Mouse (Mus musculus): Measurements from ENCODE around the gene Klc1.

Klc1 gene

DNA sequence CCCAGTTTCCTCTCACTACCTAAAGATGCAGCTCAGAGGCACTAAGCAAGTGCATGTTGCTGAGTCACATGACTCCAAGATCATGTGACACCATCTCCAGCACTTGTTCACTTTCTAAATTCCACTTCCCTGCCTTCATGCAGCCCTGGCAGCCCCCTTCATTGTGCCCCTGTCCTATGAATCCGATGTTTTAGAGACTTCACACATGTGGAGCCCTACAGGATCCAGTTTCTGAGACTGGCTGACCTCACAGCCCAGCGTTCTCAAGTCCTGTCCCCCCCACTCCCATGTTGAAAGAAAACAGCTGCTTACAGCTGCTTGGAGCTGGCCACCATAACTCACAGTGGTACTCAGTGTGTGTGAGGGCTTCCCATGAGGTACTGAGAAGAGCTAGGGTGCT is 15.2 kb upstream of the Klc1 start:
- DNase-seq (ENCODE audit: low read depth in 1 of 2, low spot score in 2 of 2) = no peak

DNA sequence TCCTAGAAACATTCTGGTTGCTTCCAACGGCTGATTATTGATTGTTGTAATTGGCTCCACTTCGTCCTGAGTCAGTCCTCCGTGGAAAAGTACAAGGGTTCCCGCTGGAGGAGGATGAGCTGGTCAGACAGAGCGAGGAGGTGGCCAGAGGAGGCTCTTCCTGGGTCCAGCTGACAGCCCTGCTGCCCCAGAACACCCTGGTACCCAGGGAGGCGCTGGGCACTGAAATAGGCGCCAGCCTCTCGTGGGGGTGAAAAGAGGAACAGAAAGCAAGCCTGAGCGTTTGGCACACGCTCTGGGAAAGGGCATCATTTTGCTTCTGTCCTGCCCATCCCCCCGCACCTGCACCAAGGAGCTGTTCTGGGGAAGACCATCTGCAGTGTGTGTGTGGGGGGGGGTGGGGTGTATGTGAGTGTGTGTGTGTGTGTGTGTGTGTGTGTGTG is 14.6 kb upstream of the Klc1 start:
- peak; percentile 41 to 54 for DNase-seq (ENCODE audit: low read depth in 1 of 2, low spot score in 2 of 2)

DNA sequence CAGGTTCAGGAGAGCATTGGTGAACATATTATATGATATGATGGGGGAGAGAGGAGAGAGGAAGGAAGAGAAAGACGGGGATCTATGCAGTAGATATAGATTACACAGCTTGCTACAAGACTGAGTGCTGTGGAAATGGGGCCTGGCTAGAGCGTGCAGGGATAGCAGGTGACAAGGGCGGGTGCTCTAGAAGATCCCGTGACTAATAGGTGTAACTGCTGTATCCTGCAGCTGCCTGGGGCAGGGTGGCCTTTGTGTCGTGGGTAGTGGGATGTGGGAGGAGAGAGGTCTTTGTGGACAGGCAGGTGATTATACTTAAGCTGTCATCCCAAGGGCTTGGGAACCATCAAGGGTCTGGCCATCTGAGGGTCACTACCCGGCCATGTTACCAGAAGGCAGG is 13.4 kb upstream of the Klc1 start:
- no peak for DNase-seq (ENCODE audit: low read depth in 1 of 2, low spot score in 2 of 2)

DNA sequence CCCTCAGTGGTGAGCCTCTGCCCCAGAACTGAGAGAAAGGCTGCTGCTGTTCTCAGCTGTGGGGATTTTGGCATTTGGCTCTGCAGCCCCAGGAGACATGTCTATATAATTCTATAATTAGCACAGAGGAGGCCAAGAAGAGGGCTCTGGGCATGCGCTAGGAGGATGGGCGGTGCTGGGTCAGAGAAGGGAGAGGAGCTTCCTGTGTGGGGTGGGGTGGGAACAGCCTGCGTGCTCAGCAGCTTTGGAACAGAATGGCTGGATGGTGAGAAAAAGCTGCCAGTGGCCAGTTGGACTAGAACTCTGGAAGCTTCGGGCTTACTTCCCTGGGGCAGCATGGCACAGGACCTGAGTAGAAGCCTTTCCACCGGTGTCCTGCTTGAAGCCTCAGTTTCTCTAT is 12.6 kb upstream of the Klc1 start:
- DNase-seq (ENCODE audit: low read depth in 1 of 2, low spot score in 2 of 2) = peak in 1 of 2 experiments; percentile 22

DNA sequence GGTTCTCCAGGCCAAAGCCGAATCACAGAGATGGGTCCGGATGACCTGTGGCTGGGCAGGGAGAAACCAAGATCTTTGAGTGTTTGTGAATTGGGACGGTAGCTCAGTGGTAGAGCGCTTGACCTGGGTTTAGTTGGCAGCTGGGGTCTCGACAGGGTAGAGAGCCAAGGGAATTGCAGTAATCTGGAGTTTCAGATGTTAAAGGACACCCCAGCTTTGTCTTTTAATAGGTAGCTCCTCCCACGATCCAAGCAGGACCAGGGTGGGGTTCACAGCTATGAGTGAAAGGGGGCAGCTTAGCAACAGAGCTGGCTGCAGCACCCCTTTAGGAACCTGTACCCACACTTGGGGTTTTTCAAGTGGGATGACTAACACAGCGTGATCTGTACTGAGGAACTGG is 11.2 kb upstream of the Klc1 start:
- DNase-seq (ENCODE audit: low read depth in 1 of 2, low spot score in 2 of 2) = no peak

DNA sequence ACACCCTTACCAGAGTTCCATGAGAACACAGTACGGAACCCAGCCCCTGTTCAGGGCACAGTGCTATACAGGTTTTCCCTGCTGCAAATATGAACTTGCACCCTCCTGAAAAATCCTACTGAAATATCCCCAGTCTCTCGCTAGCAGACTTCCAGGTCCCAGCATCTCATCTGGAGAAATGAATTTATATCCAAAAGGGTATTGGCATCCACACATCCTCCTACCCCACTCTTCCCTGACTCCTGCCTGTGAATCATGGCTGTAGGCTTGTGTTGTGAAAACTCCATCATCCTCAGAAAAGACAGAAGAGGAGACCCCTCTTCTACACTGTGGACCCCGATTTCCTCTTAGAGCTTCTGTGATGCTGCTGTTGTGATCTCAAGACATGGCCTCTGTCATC is 7.9 kb upstream of the Klc1 start:
- no peak for DNase-seq (ENCODE audit: low read depth in 1 of 2, low spot score in 2 of 2)

DNA sequence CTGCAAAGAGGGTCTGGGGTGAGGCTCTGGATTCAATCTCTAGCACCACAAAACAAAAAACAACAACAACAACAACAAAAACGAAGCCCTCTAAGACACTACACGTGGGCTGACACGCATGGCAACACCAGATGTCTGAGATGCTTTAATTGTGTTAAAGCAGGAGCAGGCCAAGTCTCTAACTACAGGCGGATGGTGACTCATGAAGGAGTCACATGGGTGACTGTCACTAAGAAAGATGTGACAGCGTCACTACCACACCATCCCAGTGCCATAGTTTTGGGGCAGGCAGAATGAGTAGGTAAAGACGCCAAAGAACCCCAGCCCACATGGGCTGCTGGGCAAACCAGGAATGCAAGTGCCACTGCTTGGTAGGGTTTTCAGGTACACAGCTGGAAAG is 6.2 kb upstream of the Klc1 start:
- DNase-seq (ENCODE audit: low read depth in 1 of 2, low spot score in 2 of 2) = no peak

DNA sequence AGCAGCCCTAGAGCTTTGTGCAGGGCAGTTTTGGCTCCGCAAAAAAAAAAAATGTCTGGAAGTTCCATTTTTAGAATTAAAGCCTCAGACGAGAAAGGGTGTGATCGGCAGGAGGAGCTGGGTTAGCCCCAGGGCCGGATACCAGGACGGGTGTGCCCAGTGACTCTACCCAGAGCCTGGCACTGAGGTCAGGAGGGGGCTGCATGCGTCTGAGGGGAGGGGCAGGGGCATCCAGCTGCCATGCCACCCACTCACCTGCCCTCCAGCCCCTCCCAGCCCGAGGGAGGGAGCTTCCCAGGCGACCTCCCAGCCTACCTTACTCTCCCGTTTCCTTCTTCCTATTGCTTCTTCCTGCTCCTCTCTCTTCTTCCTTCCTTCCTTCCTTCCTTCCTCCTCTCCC is 5.3 kb upstream of the Klc1 start:
- DNase-seq (ENCODE audit: low read depth in 1 of 2, low spot score in 2 of 2) = no peak

DNA sequence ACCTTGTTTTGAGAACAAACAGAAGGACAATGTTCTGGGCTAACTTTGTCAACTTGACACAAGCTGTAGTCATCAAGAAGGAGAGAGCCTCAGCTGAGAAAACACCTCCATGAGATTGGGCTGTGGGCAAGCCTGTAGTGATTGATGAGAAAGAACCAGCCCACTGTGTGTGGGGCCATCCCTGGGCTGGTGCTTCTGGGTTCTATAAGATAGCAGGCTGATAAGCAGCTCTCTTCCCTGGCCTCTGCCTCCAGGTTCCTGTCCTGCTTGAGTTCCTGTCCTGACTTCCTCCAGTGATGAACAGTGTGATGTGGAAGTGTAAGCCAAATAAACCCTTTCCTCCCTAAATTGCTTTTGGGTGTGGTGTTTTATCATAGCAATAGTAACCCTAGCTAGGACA is 3.9 kb upstream of the Klc1 start:
- DNase-seq (ENCODE audit: low read depth in 1 of 2, low spot score in 2 of 2) = no peak

DNA sequence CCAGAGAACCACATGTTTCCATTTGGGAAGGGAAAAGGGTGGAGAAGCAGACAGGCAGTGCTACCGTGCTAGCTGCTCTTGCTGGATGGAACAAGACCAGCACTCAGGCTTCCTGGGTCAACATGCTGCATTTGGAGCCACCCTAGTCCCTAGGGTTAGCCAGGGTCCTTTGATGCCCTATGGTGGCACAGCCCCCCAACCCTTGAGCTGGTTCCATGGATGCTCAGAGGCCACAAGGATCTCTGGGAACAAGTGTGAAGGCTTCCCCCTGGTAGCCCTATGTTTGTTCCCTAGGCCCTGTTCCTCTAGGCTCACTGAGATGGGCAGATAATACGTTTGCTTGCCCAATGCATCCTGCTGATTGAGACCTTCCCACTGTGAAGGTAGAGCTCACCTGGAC is 3.4 kb upstream of the Klc1 start:
- DNase-seq (ENCODE audit: low read depth in 1 of 2, low spot score in 2 of 2) = no peak

DNA sequence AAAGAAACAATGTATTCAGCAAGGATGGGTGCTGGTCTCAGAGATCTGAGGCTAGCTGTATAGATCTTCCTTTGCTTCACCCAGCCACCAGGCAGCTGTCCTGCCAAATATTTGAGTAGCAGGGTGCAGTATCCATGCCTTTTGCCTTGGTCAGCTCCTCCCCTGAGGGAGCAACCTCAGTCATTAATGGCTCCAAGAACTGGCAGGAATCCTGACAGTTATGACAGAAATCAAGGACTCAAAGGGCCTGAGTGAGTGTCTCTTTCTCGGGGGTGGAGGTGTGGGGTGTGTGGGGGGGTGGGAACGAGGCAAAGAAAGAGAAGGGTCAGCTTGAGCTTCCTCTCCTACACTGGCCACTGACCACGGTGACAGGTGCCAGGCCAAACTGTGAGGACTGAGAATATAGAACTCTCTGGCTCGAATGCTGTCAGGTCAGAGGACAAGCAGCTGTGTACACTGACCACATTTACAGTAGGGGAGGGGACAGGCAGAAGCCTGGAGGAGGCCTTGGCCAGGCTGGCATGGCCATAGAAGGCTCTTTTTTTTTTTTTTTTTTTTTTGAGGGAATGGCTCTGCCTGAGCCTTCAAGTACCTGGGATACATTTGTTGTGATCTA is 2.5 kb upstream of the Klc1 start:
- DNase-seq (ENCODE audit: low read depth in 1 of 2, low spot score in 2 of 2) = no peak

DNA sequence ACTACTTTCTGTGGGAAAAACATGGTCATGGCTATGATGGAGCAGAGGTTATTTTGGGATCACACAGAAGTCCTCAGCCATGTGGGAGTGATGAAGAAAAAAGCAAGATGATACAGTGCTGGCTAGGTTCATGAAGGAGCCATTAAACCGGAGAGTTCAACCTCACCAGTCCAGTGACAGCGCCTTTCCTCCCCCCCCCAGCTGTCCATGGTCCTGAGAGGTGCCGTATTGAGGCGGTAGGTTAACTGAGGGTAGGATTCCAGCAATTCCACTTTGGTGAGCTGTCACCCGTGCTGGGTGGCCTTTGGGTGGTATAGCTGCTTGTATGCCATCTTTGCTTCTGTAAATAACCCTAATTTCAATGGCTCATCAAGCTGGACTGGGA is 2.0 kb upstream of the Klc1 start:
- no peak for DNase-seq (ENCODE audit: low read depth in 1 of 2, low spot score in 2 of 2)

DNA sequence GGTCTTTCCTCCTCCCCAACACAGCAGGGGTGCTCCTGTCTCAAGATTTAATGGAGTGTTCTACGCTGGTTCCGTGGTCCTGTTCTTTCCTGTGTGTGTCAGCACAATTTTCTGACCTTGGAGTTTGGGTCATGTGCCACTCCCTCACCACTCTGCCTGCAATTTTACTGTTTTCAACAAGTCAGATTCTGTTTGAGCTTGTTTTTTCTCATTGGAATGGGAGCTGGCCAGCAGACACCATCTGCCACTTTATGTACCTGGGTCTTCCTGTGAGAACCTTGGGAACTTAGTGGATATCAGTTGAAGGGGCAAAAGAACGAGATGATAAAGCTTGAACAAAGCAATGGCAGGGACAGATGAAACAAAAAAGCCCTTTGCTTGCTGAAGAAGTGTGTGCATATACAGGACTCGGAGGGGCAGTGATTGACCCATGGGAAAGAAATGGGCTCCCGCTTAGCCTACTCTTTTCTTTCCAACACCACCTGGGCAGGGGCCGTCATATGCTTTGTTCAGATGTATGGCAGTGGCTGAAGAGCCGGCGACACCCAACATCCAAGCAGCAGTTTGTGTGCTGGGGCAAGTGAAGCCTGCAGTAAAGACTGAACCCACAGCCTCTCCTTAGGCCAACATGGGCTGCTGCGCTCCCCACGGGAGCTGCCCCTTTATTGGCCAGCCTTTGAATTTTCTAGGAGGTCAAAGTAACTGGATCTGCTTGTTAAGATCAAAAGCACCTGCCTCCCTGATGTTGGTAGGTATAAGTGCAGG is 906 bp upstream of the Klc1 start:
- DNase-seq (ENCODE audit: low read depth in 1 of 2, low spot score in 2 of 2) = peak in 1 of 2 experiments; percentile 2

DNA sequence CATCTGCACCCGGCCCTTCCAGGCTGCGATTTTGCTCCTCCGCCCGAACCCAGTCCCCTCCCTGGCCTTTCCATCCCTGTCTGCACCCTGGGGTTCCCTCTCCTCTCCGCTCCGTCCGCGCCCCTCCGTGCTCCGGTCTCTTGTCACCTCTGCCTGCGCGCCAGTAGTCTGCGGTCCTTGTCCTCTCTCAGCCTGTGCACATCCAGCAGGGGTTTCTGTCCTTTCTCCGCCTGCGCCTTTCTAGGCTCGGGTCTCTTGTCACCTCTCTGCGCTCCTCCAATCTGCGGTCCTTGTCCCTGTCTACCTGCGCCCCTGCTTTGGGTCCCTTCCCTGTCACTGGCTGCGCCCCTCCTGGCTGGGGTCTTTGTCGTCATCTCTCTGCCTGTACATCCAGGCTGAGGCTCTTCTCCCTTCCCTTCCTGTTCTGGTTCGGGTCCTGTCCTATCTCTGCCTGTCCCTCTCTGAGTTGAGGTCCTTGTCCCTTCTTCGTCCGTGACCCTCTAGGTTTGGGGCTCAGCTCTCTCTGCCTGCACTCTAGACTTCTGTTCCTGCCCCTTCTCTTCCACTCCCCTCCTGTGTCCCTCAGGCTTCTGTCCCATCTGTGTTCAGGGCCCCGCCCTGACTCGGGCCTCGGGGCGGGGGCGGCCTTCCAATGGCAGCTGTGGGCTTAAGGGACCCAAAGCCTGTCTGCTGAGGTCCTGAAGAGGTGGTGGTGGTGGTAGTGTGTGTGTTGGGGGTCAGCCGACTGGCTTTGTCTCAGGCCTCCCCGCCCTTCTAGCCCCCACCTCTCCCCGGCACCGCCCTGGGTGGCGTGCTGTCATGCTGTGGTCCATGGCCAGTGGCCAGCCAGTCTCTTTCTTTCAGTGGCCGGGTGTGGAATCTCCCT is 770 bp downstream of the Klc1 start:
- no peak for DNase-seq (ENCODE audit: low read depth in 1 of 2, low spot score in 2 of 2)

DNA sequence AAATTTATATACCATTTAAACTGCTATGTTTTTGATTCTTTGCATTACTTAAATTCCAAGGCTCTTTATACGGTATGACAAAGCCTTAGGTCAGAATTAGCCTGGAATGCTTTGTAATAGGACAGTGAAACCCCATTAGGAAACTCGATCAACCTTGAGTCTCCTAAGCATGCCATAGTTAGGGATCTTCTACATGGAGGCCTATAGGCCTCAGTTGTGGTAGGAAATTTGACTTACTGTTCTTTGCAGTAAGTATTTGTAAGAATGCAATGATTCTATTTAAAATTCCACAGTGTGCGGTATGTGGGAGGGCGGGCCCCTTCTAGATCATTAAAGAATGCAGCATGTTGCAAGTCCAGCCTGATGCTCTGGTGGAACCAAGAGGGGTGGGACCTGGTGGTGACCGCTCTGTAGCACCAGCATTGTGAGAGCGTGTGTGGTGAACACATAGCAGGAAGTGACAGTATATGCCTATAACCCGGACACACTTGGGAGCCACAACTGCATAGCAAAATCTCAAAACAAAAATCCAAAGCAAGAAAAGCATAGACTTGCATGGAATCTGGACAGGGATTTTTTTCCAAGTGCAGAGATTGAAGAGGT is 1.8 kb downstream of the Klc1 start:
- DNase-seq (ENCODE audit: low read depth in 1 of 2, low spot score in 2 of 2) = no peak

DNA sequence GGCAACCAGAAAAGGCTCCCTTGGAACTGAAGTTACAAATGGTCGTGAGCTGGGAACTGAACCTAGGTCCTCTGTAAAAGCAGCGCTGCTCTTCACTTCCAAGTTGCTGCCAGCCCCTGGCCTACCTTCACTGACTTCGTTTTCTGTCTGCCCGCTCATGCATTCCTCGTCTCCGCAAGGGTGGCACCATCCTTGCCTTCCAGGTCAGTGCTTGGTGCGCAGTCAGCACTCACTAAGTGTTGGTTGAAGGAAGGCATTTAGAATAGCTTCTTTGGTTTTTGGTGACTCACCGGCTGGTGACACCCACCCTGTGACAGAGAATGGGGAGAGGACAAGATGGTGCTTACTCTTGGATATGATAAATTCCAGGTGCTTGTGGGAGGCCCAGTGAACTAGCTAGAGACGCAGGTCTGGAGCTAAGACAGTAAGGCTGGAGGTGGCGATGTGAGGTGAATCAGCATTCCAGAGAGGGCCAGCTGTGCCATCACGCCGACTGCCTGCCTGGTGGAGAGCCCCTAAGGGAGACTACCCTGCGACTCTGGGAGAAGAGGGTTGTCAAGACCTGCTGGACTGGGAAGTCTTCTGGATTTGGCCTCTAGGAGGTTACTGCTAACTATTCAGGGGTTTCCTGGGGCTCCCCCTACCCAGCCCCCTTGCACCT is 4.1 kb downstream of the Klc1 start:
- no peak for DNase-seq (ENCODE audit: low read depth in 1 of 2, low spot score in 2 of 2)

DNA sequence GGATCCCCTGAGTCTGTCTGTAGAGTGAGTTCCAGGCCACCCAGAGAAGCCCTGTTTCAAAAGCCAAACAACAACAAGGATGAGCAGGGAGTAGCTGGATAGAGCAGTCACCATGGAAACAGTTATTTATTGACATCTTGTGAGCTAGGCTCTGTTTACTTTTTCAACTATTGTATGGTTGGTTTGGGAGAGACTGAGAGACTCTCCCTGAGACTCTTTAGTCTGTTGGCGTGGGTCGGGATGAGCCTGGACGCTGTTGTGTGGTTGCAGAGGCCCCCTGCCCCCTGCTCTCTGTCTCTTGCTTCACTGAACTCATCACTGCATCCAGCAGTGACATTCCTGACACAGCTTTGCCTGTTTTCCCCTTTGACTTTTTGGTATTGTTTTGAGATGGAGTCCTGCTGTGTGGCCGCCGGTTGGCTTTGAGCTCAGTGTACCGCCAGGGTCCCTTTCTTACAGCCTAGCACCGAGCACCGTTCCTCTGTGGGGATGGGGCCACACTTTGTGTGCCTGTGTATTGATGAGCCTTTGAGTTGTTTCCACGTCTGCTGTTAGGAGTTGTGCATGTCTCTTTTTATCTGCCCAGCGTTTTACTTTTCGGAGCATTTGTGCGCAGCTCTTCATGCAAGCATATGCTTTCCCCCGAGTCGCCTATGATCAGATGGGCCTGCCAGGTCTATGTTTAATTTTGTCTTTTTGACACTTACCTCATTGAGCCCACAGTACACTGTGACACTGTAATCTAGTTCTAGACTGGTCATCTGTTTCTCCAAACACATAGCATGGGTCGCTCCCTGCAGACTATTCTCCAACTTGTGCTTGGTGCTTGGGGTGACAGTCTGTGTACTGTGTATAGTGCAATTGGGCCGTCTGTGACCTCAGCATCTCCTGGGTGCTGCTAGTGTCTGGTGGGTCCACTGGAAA is 7.9 kb downstream of the Klc1 start:
- no peak for DNase-seq (ENCODE audit: low read depth in 1 of 2, low spot score in 2 of 2)

DNA sequence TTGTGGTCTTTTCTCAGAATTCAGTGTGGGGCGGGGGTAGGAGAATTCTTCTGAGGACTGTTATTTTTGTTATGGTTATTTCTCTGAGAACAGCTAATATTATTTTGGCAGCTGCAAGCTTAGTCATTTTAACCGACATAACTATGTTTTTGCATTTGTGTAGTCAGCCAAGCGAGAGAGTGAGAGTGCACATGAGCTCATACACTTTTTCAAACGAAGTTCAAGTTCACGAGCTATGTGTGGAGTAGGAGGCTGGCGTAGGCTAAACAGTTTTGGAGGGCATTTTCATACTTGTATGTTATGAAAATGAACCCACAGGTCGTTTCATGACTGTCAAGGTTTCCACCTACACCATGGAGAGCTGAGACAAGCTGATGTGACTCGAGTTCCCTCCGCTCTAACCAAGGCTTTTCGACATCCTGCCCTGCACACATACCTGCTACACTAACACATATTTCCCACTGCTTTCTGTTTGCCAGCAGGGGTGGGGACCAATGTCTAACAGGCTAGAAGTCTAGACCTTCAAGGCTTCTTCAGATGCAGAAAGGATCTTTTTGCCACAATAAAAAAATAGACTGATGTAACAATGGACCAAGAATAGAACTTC is 9.8 kb downstream of the Klc1 start:
- no peak for DNase-seq (ENCODE audit: low read depth in 1 of 2, low spot score in 2 of 2)

DNA sequence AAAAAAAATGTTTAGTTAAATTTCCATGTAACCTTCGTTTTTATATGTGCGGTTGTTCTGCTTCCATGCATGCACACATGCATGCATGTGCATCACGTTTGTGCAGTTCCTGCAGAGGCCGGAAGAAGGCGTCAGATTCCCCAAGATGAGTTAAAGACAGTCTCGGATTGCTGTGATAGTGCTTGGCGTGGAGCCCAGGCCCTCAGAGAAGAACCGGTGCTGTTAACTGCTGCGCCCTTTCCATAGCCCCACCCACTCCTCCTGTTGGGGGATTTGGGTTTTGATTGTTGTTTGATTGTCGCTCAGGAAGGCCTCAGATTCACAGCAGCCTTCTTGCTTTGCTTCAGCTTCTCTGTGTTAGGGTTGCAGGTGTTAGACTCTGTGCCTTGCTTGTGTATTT is 10.7 kb downstream of the Klc1 start:
- no peak for DNase-seq (ENCODE audit: low read depth in 1 of 2, low spot score in 2 of 2)
